In genomic region chr9:53895827-53896226, GRCm38 (mm10) we compare ENCODE assay signal across 25 mouse cellular contexts. TPM values are rescaled to one million over a fixed set of nuclear protein-coding genes. Genes with fewer than 3 reads are reported as not detected.
DNase-seq lines count a peak whose midpoint lies in the region; ATAC-seq lines count a peak whose summit lies in the region.
"Had no signal": no experiment of that assay in that cellular context is flagged by ENCODE, and none has a peak within 500 bp of the region (broad histone marks: within the 10 kb centered on the region; RNA-seq: fewer than 3 reads in every experiment).

No protein-coding gene starts in this region.

- no peak overlapping the region for H3K27ac ChIP-seq in kidney, embryonic 16.5 days (ENCODE audit: low read length)
- H3K27ac ChIP-seq: embryonic facial prominence, embryonic 10.5 days; embryonic facial prominence, embryonic 12.5 days; forebrain, embryonic 13.5 days; forebrain, embryonic 15.5 days had no signal

- H3K9me3 ChIP-seq in kidney, embryonic 16.5 days (ENCODE audit: low read length): peaks cover 3% of the 10 kb centered on the region; the same call in 1 of the 2 replicates
- H3K9me3 ChIP-seq: embryonic facial prominence, embryonic 10.5 days; forebrain, embryonic 13.5 days; forebrain, embryonic 15.5 days had no signal

- H3K27me3 ChIP-seq in kidney, embryonic 16.5 days (ENCODE audit: insufficient read depth, low read length): no peaks in the 10 kb centered on the region
- H3K27me3 ChIP-seq: embryonic facial prominence, embryonic 12.5 days; forebrain, embryonic 13.5 days; forebrain, embryonic 15.5 days had no signal

- no peak overlapping the region for H3K4me2 ChIP-seq in kidney, embryonic 16.5 days (replicated peaks; ENCODE audit: low read depth, low read length)
- H3K4me2 ChIP-seq: embryonic facial prominence, embryonic 12.5 days; forebrain, embryonic 13.5 days; forebrain, embryonic 15.5 days had no signal

- H3K4me3 ChIP-seq in kidney, embryonic 16.5 days (ENCODE audit: low read length): no peak overlapping the region
- H3K4me3 ChIP-seq: embryonic facial prominence, embryonic 10.5 days; embryonic facial prominence, embryonic 12.5 days; forebrain, embryonic 13.5 days; forebrain, embryonic 15.5 days had no signal

- H3K4me1 ChIP-seq in kidney, embryonic 16.5 days (ENCODE audit: insufficient read depth, low read length): no peaks in the 10 kb centered on the region
- H3K4me1 ChIP-seq: embryonic facial prominence, embryonic 10.5 days; embryonic facial prominence, embryonic 12.5 days; forebrain, embryonic 13.5 days had no signal

- 24% methylated on average over 7 of the region's 7 CpGs for WGBS in kidney, embryonic 16.5 days

- peak; percentile 5 for DNase-seq in embryo, embryonic 11 days
- no peak for DNase-seq in embryo, embryonic 9.5 days (ENCODE audit: extremely low spot score)
- DNase-seq in kidney, adult 18-20 months: no peak
- DNase-seq in ES-CJ7 (ENCODE audit: low read depth, low spot score): peak; percentile 54
- DNase-seq in ZHBTc4 (ENCODE audit: low read depth, low spot score): peak; percentile 16
- no peak for DNase-seq in layer of hippocampus, adult 18-20 months (ENCODE audit: low spot score in 2 of 2)
- DNase-seq: adrenal gland, adult 8-10 months; adrenal gland, postnatal 14 days; adrenal gland, postnatal 36 days; cerebellum, adult 11-12 months; cerebellum, adult 2 months; cerebellum, adult 9-10 months; cerebellum, postnatal 10 days; cerebellum, postnatal 25 days; forebrain, postnatal 0 days had no signal

- H3K9ac ChIP-seq in kidney, embryonic 16.5 days (replicated peaks; ENCODE audit: low read length): no peak overlapping the region
- H3K9ac ChIP-seq: embryonic facial prominence, embryonic 12.5 days; forebrain, embryonic 13.5 days; forebrain, embryonic 15.5 days; forebrain, postnatal 0 days had no signal

- ATAC-seq in kidney, embryonic 16.5 days (ENCODE audit: low FRiP score, low TSS enrichment): peak; percentile 61; the same call in 1 of the 2 replicates
- ATAC-seq: activated CD4-positive, CD25-positive, alpha-beta regulatory T cell, adult 4 months; forebrain, embryonic 13.5 days; forebrain, embryonic 15.5 days; forebrain, postnatal 0 days; Patski had no signal

- no peaks in the 10 kb centered on the region for H3K36me3 ChIP-seq in kidney, embryonic 16.5 days (ENCODE audit: insufficient read depth, low read length)
- H3K36me3 ChIP-seq: embryonic facial prominence, embryonic 10.5 days; embryonic facial prominence, embryonic 12.5 days; forebrain, embryonic 15.5 days; G1E had no signal

RNA-seq across cellular contexts. Expression of gene Sln, which starts 45.9 kb away (rescaled TPM):
- 4.5 TPM in 2 replicates for polyA plus RNA-seq in kidney, embryonic 16.5 days (2015; fragmentation: Nextera tagmentation; extraction: Ambion mirVana)
- not detected for total RNA-seq in layer of hippocampus, adult 18-20 months (2021)
- total RNA-seq: adrenal gland, adult 8-10 months; adrenal gland, postnatal 14 days; adrenal gland, postnatal 36 days; forebrain, postnatal 0 days; G1E had no signal
- polyA plus RNA-seq: activated CD4-positive, CD25-positive, alpha-beta regulatory T cell, adult 4 months; C2C12; forebrain, embryonic 11.5 days; G1E; Patski had no signal

Comparison
In these comparisons a context has a peak if more than half of its experiments do, and no peak if none do; other contexts are left out.
1. DNase-seq: peak in embryo, embryonic 11 days (single experiment), ES-CJ7 (single experiment) and ZHBTc4 (single experiment); none in embryo, embryonic 9.5 days (single experiment), kidney, adult 18-20 months (single experiment) and layer of hippocampus, adult 18-20 months (0 of 2).